Mouse (Mus musculus): Measurements from ENCODE around the gene Sik2.

GRCm38 (mm10) chr9:51052180-51052579 is 43.3 kb upstream of the Sik2 start:
- TF ChIP-seq CTCF (IDR thresholded peaks at IDR 0.05; ENCODE audit: extremely low read depth, insufficient read depth, insufficient read length, insufficient replicate concordance) (no peak), POLR2A (IDR thresholded peaks at IDR 0.05; ENCODE audit: low read depth, low read length) (no peak)

Data from spleen, adult 2 months (tissue).